ENCODE assay signal across 10 mouse cellular contexts in genomic region chr8:122174133-122174930, GRCm38 (mm10).
DNase-seq lines count a peak whose midpoint lies in the region; ATAC-seq lines count a peak whose summit lies in the region.
"Had no signal": no experiment of that assay in that cellular context is flagged by ENCODE, and none has a peak within 500 bp of the region (broad histone marks: within the 10 kb centered on the region; RNA-seq: fewer than 3 reads in every experiment).

No protein-coding gene starts in this region.

- no peak overlapping the region for H3K9ac ChIP-seq in midbrain, embryonic 14.5 days (replicated peaks; ENCODE audit: low read length)
- no peak overlapping the region for H3K9ac ChIP-seq in midbrain, embryonic 11.5 days (ENCODE audit: low read length)
- H3K9ac ChIP-seq: embryonic facial prominence, embryonic 15.5 days; hindbrain, embryonic 13.5 days; neural tube, embryonic 13.5 days had no signal

- ATAC-seq in midbrain, embryonic 14.5 days (ENCODE audit: low FRiP score, low TSS enrichment), result no peak
- no peak for ATAC-seq in midbrain, embryonic 11.5 days (ENCODE audit: low FRiP score)

- no peaks in the 10 kb centered on the region for H3K4me1 ChIP-seq in midbrain, embryonic 14.5 days (ENCODE audit: control insufficient read depth, insufficient read depth, low read length)
- no peaks in the 10 kb centered on the region for H3K4me1 ChIP-seq in midbrain, embryonic 11.5 days (ENCODE audit: control insufficient read depth, insufficient read depth, low read length)
- H3K4me1 ChIP-seq: embryonic facial prominence, embryonic 15.5 days; hindbrain, embryonic 13.5 days; neural tube, embryonic 13.5 days had no signal

- no peak overlapping the region for H3K4me3 ChIP-seq in midbrain, embryonic 14.5 days (replicated peaks; ENCODE audit: low read depth, low read length)
- no peak overlapping the region for H3K4me3 ChIP-seq in midbrain, embryonic 11.5 days (ENCODE audit: low read depth, low read length)
- H3K4me3 ChIP-seq: embryonic facial prominence, embryonic 15.5 days; hindbrain, embryonic 13.5 days; neural tube, embryonic 13.5 days had no signal

- H3K27me3 ChIP-seq in midbrain, embryonic 14.5 days (ENCODE audit: control insufficient read depth, insufficient read depth, low read length), result no peaks in the 10 kb centered on the region
- H3K27me3 ChIP-seq in midbrain, embryonic 11.5 days (ENCODE audit: control insufficient read depth, insufficient read depth, low read length), result no peaks in the 10 kb centered on the region
- no peaks in the 10 kb centered on the region for H3K27me3 ChIP-seq in splenic B cell, adult 2 months (ENCODE audit: control insufficient read depth, insufficient read depth, low read length, poor library complexity, severe bottlenecking)
- H3K27me3 ChIP-seq: embryonic facial prominence, embryonic 15.5 days; neural tube, embryonic 13.5 days had no signal

- no peak overlapping the region for H3K27ac ChIP-seq in midbrain, embryonic 14.5 days (replicated peaks; ENCODE audit: low read depth, low read length)
- H3K27ac ChIP-seq in midbrain, embryonic 11.5 days (ENCODE audit: low read depth, low read length), result no peak overlapping the region
- H3K27ac ChIP-seq: embryonic facial prominence, embryonic 15.5 days; hindbrain, embryonic 13.5 days; neural tube, embryonic 13.5 days had no signal

- H3K4me2 ChIP-seq in midbrain, embryonic 14.5 days (ENCODE audit: low read length), result no peak overlapping the region
- H3K4me2 ChIP-seq in midbrain, embryonic 11.5 days, result no peak overlapping the region
- H3K4me2 ChIP-seq: embryonic facial prominence, embryonic 15.5 days; hindbrain, embryonic 13.5 days; neural tube, embryonic 13.5 days had no signal

- H3K9me3 ChIP-seq in midbrain, embryonic 14.5 days (ENCODE audit: control insufficient read depth, low read length), result no peaks in the 10 kb centered on the region
- H3K9me3 ChIP-seq in midbrain, embryonic 11.5 days (ENCODE audit: control insufficient read depth, low read length), result no peaks in the 10 kb centered on the region
- H3K9me3 ChIP-seq: embryonic facial prominence, embryonic 15.5 days; hindbrain, embryonic 13.5 days; neural tube, embryonic 13.5 days had no signal

- H3K36me3 ChIP-seq in midbrain, embryonic 14.5 days (ENCODE audit: control insufficient read depth, insufficient read depth, low read length), result no peaks in the 10 kb centered on the region
- H3K36me3 ChIP-seq in midbrain, embryonic 11.5 days (ENCODE audit: control insufficient read depth, insufficient read depth, low read length), result no peaks in the 10 kb centered on the region
- H3K36me3 ChIP-seq in splenic B cell, adult 2 months (ENCODE audit: control insufficient read depth, insufficient read depth, low read length, poor library complexity, severe bottlenecking), result no peaks in the 10 kb centered on the region
- H3K36me3 ChIP-seq: embryonic facial prominence, embryonic 15.5 days; hindbrain, embryonic 13.5 days; neural tube, embryonic 13.5 days had no signal

- peak; percentile 4 for DNase-seq in midbrain, embryonic 14.5 days
- no peak for DNase-seq in midbrain, embryonic 11.5 days (ENCODE audit: low spot score, missing footprints)
- peak; percentile 88 for DNase-seq in adrenal gland, adult 2 months
- DNase-seq in induced T-regulatory cell, adult 2 months (ENCODE audit: low read depth), result peak; percentile 5
- DNase-seq in splenic B cell, adult 2 months (ENCODE audit: low read depth, low spot score), result peak; percentile 3
- no peak for DNase-seq in cerebellum, adult 11 months
- no peak for DNase-seq in c-Kit-positive CD71-positive TER-119-positive erythroid progenitor cells, embryonic 14.5 days (ENCODE audit: low spot score)

- 50% methylated on average over 10 of the region's 10 CpGs for WGBS in midbrain, embryonic 14.5 days
- WGBS in midbrain, embryonic 11.5 days, result 49% methylated on average over 10 of the region's 10 CpGs

Comparison
In these comparisons a context has a peak if more than half of its experiments do, and no peak if none do; other contexts are left out.
1. DNase-seq: peak in midbrain, embryonic 14.5 days (single experiment), adrenal gland, adult 2 months (single experiment), induced T-regulatory cell, adult 2 months (single experiment) and splenic B cell, adult 2 months (single experiment); none in midbrain, embryonic 11.5 days (single experiment), cerebellum, adult 11 months (single experiment) and c-Kit-positive CD71-positive TER-119-positive erythroid progenitor cells, embryonic 14.5 days (single experiment).